Mouse (Mus musculus) hindbrain, embryonic 15.5 days (tissue): ENCODE results near the gene 1700010B08Rik. TPM values are rescaled to one million over a fixed set of nuclear protein-coding genes. Genes with fewer than 3 reads are reported as not detected.
A peak's percentile ranks its signal among the peaks of the same experiment; 100 is the strongest.

Experiments
- ATAC-seq: fragments of 200-750 bp; cut with Nextera tagmentation; 2 replicates; pipeline ENCODE4 v1.8.0; 2017; ENCODE audit warnings: low read depth, moderate number of reproducible peaks, moderate TSS enrichment; ENCODE audit not compliant: low FRiP score
- H3K27ac ChIP-seq: fragments of 300-500 bp; sonication (generic); replicated peaks from 2 replicates; pipeline ENCODE4 v1.5.1; 2015; ENCODE audit warnings: mild to moderate bottlenecking, inconsistent platforms
- H3K27me3 ChIP-seq: fragments of 300-500 bp; sonication (generic); 2 replicates; pipeline ENCODE4 v1.6.1; 2015; ENCODE audit warnings: control low read depth, inconsistent platforms
- H3K36me3 ChIP-seq: fragments of 300-500 bp; sonication (generic); 2 replicates; pipeline ENCODE4 v1.6.1; 2015; ENCODE audit warnings: control low read depth, inconsistent platforms
- H3K4me1 ChIP-seq: fragments of 300-500 bp; sonication (generic); replicated peaks from 2 replicates; pipeline ENCODE4 v1.6.1; 2015; ENCODE audit warnings: control low read depth, inconsistent platforms
- H3K4me2 ChIP-seq: fragments of 300-500 bp; sonication (generic); 2 replicates; pipeline ENCODE4 v1.6.1; 2015; ENCODE audit warnings: moderate library complexity, mild to moderate bottlenecking, inconsistent platforms
- H3K4me3 ChIP-seq: fragments of 300-500 bp; sonication (generic); 2 replicates; pipeline ENCODE4 v1.5.1; 2015; ENCODE audit warnings: mild to moderate bottlenecking, inconsistent platforms
- H3K9ac ChIP-seq: fragments of 300-500 bp; sonication (generic); 2 replicates; pipeline ENCODE4 v1.6.1; 2015; ENCODE audit warnings: inconsistent platforms
- H3K9me3 ChIP-seq: fragments of 300-500 bp; sonication (generic); 2 replicates; pipeline ENCODE4 v1.6.1; 2016; ENCODE audit warnings: control low read depth, inconsistent platforms
- WGBS: fragments of 180-500 bp; shearing (Covaris S2); methylation state at CpG from one replicate; pipeline ENCODE4 v1.1.7; 2015; 5-methylcytosine and 5-hydroxymethylcytosine counted together
- microRNA-seq: library from miRNA; unstranded; fragments of <30 nt; microRNA quantifications from one replicate; pipeline ENCODE4, GENCODE M21; 2016
- polyA plus RNA-seq: library from polyadenylated mRNA; unstranded; fragments of >200 nt; fragmentation: Nextera tagmentation; extraction: Ambion mirVana; gene quantifications from 2 replicates; pipeline ENCODE4 v1.2.1, GENCODE M21; 2015

1700010B08Rik gene
- polyA plus RNA-seq, 1 experiment from 2014 or later = not detected

- no peak overlapping the region for H3K9ac ChIP-seq
- H3K4me3 ChIP-seq = no peak overlapping the region
- peaks cover 6% of the 10 kb centered on the region; the same call in 1 of the 2 replicates for H3K4me1 ChIP-seq
- H3K9me3 ChIP-seq = no peaks in the 10 kb centered on the region
- H3K4me2 ChIP-seq = no peak overlapping the region
- H3K36me3 ChIP-seq = 0 out of 2 replicates have a peak, but pooled peaks cover 5% of the 10 kb centered on the region
- ATAC-seq = 0 out of 2 replicates have a peak, but pooled peaks have one; percentile 34
- H3K27ac ChIP-seq = no peak overlapping the region
- no peaks in the 10 kb centered on the region for H3K27me3 ChIP-seq
- 92% methylated on average over 2 of the region's 2 CpGs for WGBS
Measured at GRCm38 (mm10) chr2:173748961-173749659, 29.9 kb downstream of the 1700010B08Rik start.

GRCm38 (mm10) chr2:173755433-173756144, 36.4 kb downstream of the 1700010B08Rik start:
- Histone ChIP-seq H3K9ac (no peak overlapping the region), H3K4me2 (no peak overlapping the region), H3K27me3 (no peaks in the 10 kb centered on the region), H3K36me3 (no peaks in the 10 kb centered on the region), H3K9me3 (no peaks in the 10 kb centered on the region), H3K27ac (no peak overlapping the region; the same call in none of the 2 replicates), H3K4me1 (peaks cover 32% of the 10 kb centered on the region), H3K4me3 (no peak overlapping the region)
- no peak for ATAC-seq
- WGBS = 19% methylated on average over 8 of the region's 8 CpGs

GRCm38 (mm10) chr2:173757624-173758155, 38.5 kb downstream of the 1700010B08Rik start:
- H3K27me3 ChIP-seq = no peaks in the 10 kb centered on the region
- H3K27ac ChIP-seq = no peak overlapping the region
- no peak overlapping the region for H3K9ac ChIP-seq
- H3K4me2 ChIP-seq = no peak overlapping the region
- H3K4me3 ChIP-seq = no peak overlapping the region
- WGBS = 88% methylated on average over 8 of the region's 8 CpGs
- H3K9me3 ChIP-seq = no peaks in the 10 kb centered on the region
- no peaks in the 10 kb centered on the region for H3K36me3 ChIP-seq
- peaks cover 37% of the 10 kb centered on the region for H3K4me1 ChIP-seq
- ATAC-seq = no peak

GRCm38 (mm10) chr2:173760607-173761006, 41.4 kb downstream of the 1700010B08Rik start:
- Histone ChIP-seq H3K4me1 (peaks cover 50% of the 10 kb centered on the region), H3K4me2 (no peak overlapping the region), H3K36me3 (no peaks in the 10 kb centered on the region; the same call in 1 of the 2 replicates), H3K4me3 (no peak overlapping the region), H3K27ac (no peak overlapping the region), H3K27me3 (no peaks in the 10 kb centered on the region), H3K9ac (no peak overlapping the region), H3K9me3 (no peaks in the 10 kb centered on the region)
- no peak for ATAC-seq
- 81% methylated on average over 6 of the region's 6 CpGs for WGBS

GRCm38 (mm10) chr2:173764629-173765028, 45.4 kb downstream of the 1700010B08Rik start:
- peak; percentile 17; the same call in 1 of the 2 replicates for ATAC-seq
- no peak overlapping the region for H3K4me3 ChIP-seq

GRCm38 (mm10) chr2:173767959-173768595, 48.9 kb downstream of the 1700010B08Rik start:
- Histone ChIP-seq H3K4me1 (peaks cover 73% of the 10 kb centered on the region), H3K27me3 (no peaks in the 10 kb centered on the region), H3K4me2 (no peak overlapping the region), H3K9me3 (no peaks in the 10 kb centered on the region), H3K9ac (no peak overlapping the region), H3K36me3 (no peaks in the 10 kb centered on the region; the same call in 1 of the 2 replicates), H3K4me3 (no peak overlapping the region), H3K27ac (no peak overlapping the region; the same call in 1 of the 2 replicates)
- WGBS = 59% methylated on average over 8 of the region's 8 CpGs
- ATAC-seq = no peak

More at GRCm38 (mm10) chr2:173764629-173765028, 45.4 kb downstream of the 1700010B08Rik start:
- H3K36me3 ChIP-seq = no peaks in the 10 kb centered on the region; the same call in 1 of the 2 replicates
- no peak overlapping the region; the same call in 1 of the 2 replicates for H3K27ac ChIP-seq
- no peaks in the 10 kb centered on the region for H3K9me3 ChIP-seq
- no peak overlapping the region for H3K9ac ChIP-seq
- H3K27me3 ChIP-seq = no peaks in the 10 kb centered on the region
- 31% methylated on average over 3 of the region's 3 CpGs for WGBS
- no peak overlapping the region for H3K4me2 ChIP-seq
- peaks cover 64% of the 10 kb centered on the region for H3K4me1 ChIP-seq

- 50% methylated on average over 10 of the region's 10 CpGs for WGBS
- Histone ChIP-seq H3K9me3 (no peaks in the 10 kb centered on the region), H3K4me1 (peaks cover 73% of the 10 kb centered on the region), H3K27me3 (no peaks in the 10 kb centered on the region), H3K36me3 (no peaks in the 10 kb centered on the region; the same call in 1 of the 2 replicates), H3K9ac (no peak overlapping the region), H3K4me3 (no peak overlapping the region), H3K4me2 (no peak overlapping the region), H3K27ac (no peak overlapping the region)
- ATAC-seq = no peak
Measured at GRCm38 (mm10) chr2:173769183-173769582, 50.0 kb downstream of the 1700010B08Rik start.

GRCm38 (mm10) chr2:173770620-173771019, 51.4 kb downstream of the 1700010B08Rik start:
- H3K9me3 ChIP-seq = no peaks in the 10 kb centered on the region
- H3K9ac ChIP-seq = no peak overlapping the region
- H3K4me2 ChIP-seq = no peak overlapping the region
- 0 out of 2 replicates have a peak overlapping the region, but pooled peaks have one; percentile 25 for H3K27ac ChIP-seq
- H3K4me1 ChIP-seq = peaks cover 72% of the 10 kb centered on the region
- H3K4me3 ChIP-seq = no peak overlapping the region
- ATAC-seq = no peak
- no peaks in the 10 kb centered on the region for H3K27me3 ChIP-seq
- no peaks in the 10 kb centered on the region for H3K36me3 ChIP-seq
- 65% methylated on average over 5 of the region's 5 CpGs for WGBS

Small RNA genes within 50 kb of the gene (microRNA-seq; reads per million reads assigned to microRNA genes)
- gene Mir6340 = not detected

Other genes starting within 250 kb of the 1700010B08Rik start
- not detected in 2 replicates for gene 1700021F07Rik, start 196.8 kb upstream of the 1700010B08Rik start, polyA plus RNA-seq
- not detected in 2 replicates for gene Ankrd60, start 141.1 kb upstream of the 1700010B08Rik start, polyA plus RNA-seq
- 31.0 and 33.0 TPM in 2 replicates for gene Rab22a, start 59.7 kb upstream of the 1700010B08Rik start, polyA plus RNA-seq
- 15.9 and 18.4 TPM in 2 replicates for gene Vapb, start 18.1 kb downstream of the 1700010B08Rik start, polyA plus RNA-seq